Mouse (Mus musculus) Patski (cell line): ENCODE measurements around the gene Cops8. TPM values are rescaled to one million over a fixed set of nuclear protein-coding genes. Genes with fewer than 3 reads are reported as not detected.

Experiments
- ATAC-seq: fragments of 100-300 bp; one replicate; pipeline ENCODE4 v1.8.0; 2021
- CTCF ChIA-PET: fragments of 350-600 bp; sonication (Branson Sonifier 250); formaldehyde crosslinking; loops from one replicate; lab custom pipeline; 2022; ENCODE audit warnings: inconsistent platforms; lab: Charles Lee
- POLR2A ChIA-PET: fragments of 350-600 bp; sonication (Branson Sonifier 250); formaldehyde crosslinking; loops from one replicate; lab custom pipeline; 2022; ENCODE audit warnings: antibody characterized with exemption, inconsistent platforms; lab: Charles Lee
- DNase-seq: peaks from one replicate; pipeline ENCODE4 v3.0.0-alpha.2; 2011; ENCODE audit warnings: low read depth, low spot score
- H3K27me3 ChIP-seq: fragments of 371-371 bp; one replicate; pipeline ENCODE4 v1.5.1; 2021
- CTCF ChIP-seq: fragments of 100-300 bp; IDR thresholded peaks from one replicate; pipeline ENCODE4 v1.5.1; 2021
- in situ Hi-C: fragments of 300-500 bp; cut with MboI; formaldehyde crosslinking; loops from 3 replicates; pipeline ENCODE4 v1.11.1; 2018; ENCODE audit warnings: low pct_unique_long_range_greater_than_20kb, mixed read lengths
- polyA plus RNA-seq: library from polyadenylated mRNA; unstranded; gene quantifications from one replicate; pipeline ENCODE4 v1.2.3, GENCODE M21; 2021

The Cops8 gene
- polyA plus RNA-seq, 1 experiment from 2014 or later = 134 TPM

GRCm38 (mm10) chr1:90588021-90588734 lies 14.6 kb upstream of the Cops8 start:
- TF ChIP-seq CTCF = peak; percentile 78
- in situ Hi-C loops = no loop called here
- no peaks in the 10 kb centered on the region for H3K27me3 ChIP-seq
- DNase-seq (peak; percentile 62), ATAC-seq (no peak)
- CTCF ChIA-PET = interaction anchor here (0.7 to 6.3 kb wide), 13 partner anchors 12 to 538 kb away, joined by 3 to 78 read pairs (median 4); partner anchors contain the start of gene Ackr3
- POLR2A ChIA-PET = interaction anchor here (1.5 to 1.7 kb wide), 2 partner anchors 147 to 383 kb away, joined by 5 to 6 read pairs; no protein-coding TSS in a partner anchor

- in situ Hi-C loops = loop anchor here (5.0 to 10.0 kb wide), 3 partner anchors 388 to 936 kb away; partner anchors contain the start of gene Ackr3
- ATAC-seq (no peak), DNase-seq (no peak)
- ChIA-PET CTCF (interaction anchor here (0.6 to 6.3 kb wide), 19 partner anchors 9 to 539 kb away, joined by 3 to 78 read pairs (median 4); partner anchors contain the start of gene Ackr3), POLR2A (interaction anchor here (0.7 to 1.4 kb wide), 2 partner anchors 30 to 387 kb away, joined by 3 to 4 read pairs; partner anchors contain the start of gene Ackr3)
- TF ChIP-seq CTCF = peak; percentile 65
- H3K27me3 ChIP-seq = peaks cover 5% of the 10 kb centered on the region
Observed at GRCm38 (mm10) chr1:90590797-90591196, 12.0 kb upstream of the Cops8 start.

GRCm38 (mm10) chr1:90592784-90593183 lies 10.0 kb upstream of the Cops8 start:
- POLR2A ChIA-PET = interaction anchor here (0.9 to 1.1 kb wide), 3 partner anchors 183 to 458 kb away, joined by 3 to 4 read pairs (median 3); no protein-coding TSS in a partner anchor
- DNase-seq (peak; percentile 20), ATAC-seq (no peak)
- TF ChIP-seq CTCF = peak; percentile 98
- H3K27me3 ChIP-seq = peaks cover 5% of the 10 kb centered on the region
- in situ Hi-C loops = loop anchor here (5.0 to 10.0 kb wide), 3 partner anchors 390 to 938 kb away; partner anchors contain the start of gene Ackr3
- CTCF ChIA-PET = interaction anchor here (0.6 to 6.3 kb wide), 12 partner anchors 11 to 566 kb away, joined by 3 to 78 read pairs (median 6); partner anchors contain the start of gene Ackr3

GRCm38 (mm10) chr1:90599226-90599625 lies 3.6 kb upstream of the Cops8 start:
- in situ Hi-C loops = loop anchor here (10.0 kb wide), 1 partner anchor 944 kb away; no protein-coding TSS in a partner anchor
- DNase-seq = no peak
- ChIA-PET CTCF (interaction anchor here (1.5 kb wide), 1 partner anchor 11 kb away, joined by 3 read pairs; no protein-coding TSS in a partner anchor), POLR2A (no interaction called here)
- peaks cover 5% of the 10 kb centered on the region for H3K27me3 ChIP-seq
- TF ChIP-seq CTCF = no peak
- no peak for ATAC-seq

GRCm38 (mm10) chr1:90601096-90601495 lies 1.7 kb upstream of the Cops8 start:
- H3K27me3 ChIP-seq = no peaks in the 10 kb centered on the region
- POLR2A ChIA-PET = interaction anchor here (1.1 kb wide), 1 partner anchor 17 kb away, joined by 3 read pairs; no protein-coding TSS in a partner anchor
- in situ Hi-C loops = no loop called here
- DNase-seq (no peak), ATAC-seq (no peak)
- TF ChIP-seq CTCF = no peak
- CTCF ChIA-PET = no interaction called here

- in situ Hi-C loops = no loop called here
- peak; percentile 12 for ATAC-seq
- TF ChIP-seq CTCF = no peak
- no peaks in the 10 kb centered on the region for H3K27me3 ChIP-seq
- ChIA-PET CTCF (interaction anchor here (1.3 to 1.4 kb wide), 2 partner anchors 9 to 10 kb away, joined by 3 to 4 read pairs; no protein-coding TSS in a partner anchor), POLR2A (interaction anchor here (1.0 kb wide), 1 partner anchor 14 kb away, joined by 3 read pairs; no protein-coding TSS in a partner anchor)
- DNase-seq = no peak
Observed at GRCm38 (mm10) chr1:90603561-90603887, 743 bp downstream of the Cops8 start.

- H3K27me3 ChIP-seq = no peaks in the 10 kb centered on the region
- in situ Hi-C loops = no loop called here
- DNase-seq (no peak), ATAC-seq (no peak)
- no peak for TF ChIP-seq CTCF
- POLR2A ChIA-PET = no interaction called here
- CTCF ChIA-PET = no interaction called here
Observed at GRCm38 (mm10) chr1:90609363-90609762, 6.6 kb downstream of the Cops8 start.

GRCm38 (mm10) chr1:90617258-90617657 lies 14.5 kb downstream of the Cops8 start:
- no peak for TF ChIP-seq CTCF
- ChIA-PET POLR2A (interaction anchor here (0.8 kb wide), 1 partner anchor 14 kb away, joined by 3 read pairs; no protein-coding TSS in a partner anchor), CTCF (interaction anchor here (1.1 kb wide), 1 partner anchor 12 kb away, joined by 4 read pairs; no protein-coding TSS in a partner anchor)
- H3K27me3 ChIP-seq = no peaks in the 10 kb centered on the region
- DNase-seq = no peak
- ATAC-seq = no peak
- in situ Hi-C loops = no loop called here

- POLR2A ChIA-PET = no interaction called here
- no peaks in the 10 kb centered on the region for H3K27me3 ChIP-seq
- DNase-seq (peak; percentile 47), ATAC-seq (peak; percentile 41)
- in situ Hi-C loops = no loop called here
- TF ChIP-seq CTCF = peak; percentile 36
- CTCF ChIA-PET = no interaction called here
Observed at GRCm38 (mm10) chr1:90633415-90634030, 30.7 kb downstream of the Cops8 start.

- CTCF ChIA-PET = no interaction called here
- in situ Hi-C loops = no loop called here
- no peak for ATAC-seq
- POLR2A ChIA-PET = interaction anchor here (0.6 kb wide), 2 partner anchors 246 to 265 kb away, joined by 3 read pairs; no protein-coding TSS in a partner anchor
- no peak for TF ChIP-seq CTCF
- peaks cover 3% of the 10 kb centered on the region for H3K27me3 ChIP-seq
- no peak for DNase-seq
Observed at GRCm38 (mm10) chr1:90634205-90634745, 31.5 kb downstream of the Cops8 start.
